Mouse (Mus musculus) heart, postnatal 0 days (tissue): Measurements from ENCODE around the gene Clybl.

Experiments used
- CTCF ChIP-seq: IDR thresholded peaks from 2 replicates; pipeline ENCODE4 v1.5.1; 2016; ENCODE audit warnings: antibody characterized with exemption, control low read depth, low read depth
- EP300 ChIP-seq: IDR thresholded peaks from 2 replicates; pipeline ENCODE4 v1.6.1; 2016; ENCODE audit warnings: antibody characterized with exemption, low read depth

- TF ChIP-seq CTCF = no peak
- no peak for TF ChIP-seq EP300
Observed at GRCm38 (mm10) chr14:122170202-122170781, 11.2 kb upstream of the Clybl start.
